Mouse (Mus musculus): ENCODE data around the gene Svs5.

The Svs5 gene

DNA sequence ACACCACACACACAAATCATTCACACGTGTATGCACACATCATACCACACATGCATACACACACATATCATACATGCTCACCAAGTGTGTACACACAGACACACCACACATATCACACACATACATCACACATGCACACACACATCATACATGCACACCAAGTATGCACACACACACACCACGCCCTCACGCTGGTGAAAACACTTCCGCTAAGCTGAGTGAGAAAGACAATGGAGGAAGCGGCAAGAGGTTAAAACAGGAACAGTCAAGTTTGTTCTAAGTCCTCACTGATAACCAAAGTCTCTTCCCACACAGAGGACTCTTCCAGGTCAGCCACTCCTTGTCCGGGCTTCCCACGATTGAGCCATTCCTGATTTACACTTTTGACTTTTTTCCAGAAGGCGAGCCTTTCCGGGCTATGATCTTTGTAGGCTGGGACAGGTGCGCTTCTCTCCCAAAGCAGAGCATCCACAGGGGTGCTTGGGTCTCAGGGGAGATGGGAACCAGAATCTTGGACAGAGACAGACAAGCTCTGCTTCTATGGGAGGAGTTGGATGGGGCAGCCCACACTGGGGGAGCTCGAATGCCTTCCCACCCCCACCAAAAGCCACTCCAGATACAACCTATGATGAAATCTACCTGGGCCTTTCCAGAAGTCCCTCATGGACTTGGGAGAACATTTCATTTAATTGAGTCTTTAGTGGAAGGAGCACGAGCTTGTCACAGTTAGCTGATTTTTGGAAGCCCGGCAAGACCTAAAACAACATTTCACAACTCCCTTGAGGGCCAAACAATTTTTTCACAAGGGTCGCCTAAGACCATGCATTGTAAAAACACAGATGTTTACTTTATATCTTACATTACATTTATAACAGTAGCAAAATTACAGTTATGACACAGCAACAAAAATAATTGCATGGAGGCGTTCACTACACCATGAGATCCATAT lies 45.2 kb downstream of the Svs5 start:
- no peak for ATAC-seq (ENCODE audit: insufficient number of reproducible peaks, low FRiP score, low TSS enrichment)

DNA sequence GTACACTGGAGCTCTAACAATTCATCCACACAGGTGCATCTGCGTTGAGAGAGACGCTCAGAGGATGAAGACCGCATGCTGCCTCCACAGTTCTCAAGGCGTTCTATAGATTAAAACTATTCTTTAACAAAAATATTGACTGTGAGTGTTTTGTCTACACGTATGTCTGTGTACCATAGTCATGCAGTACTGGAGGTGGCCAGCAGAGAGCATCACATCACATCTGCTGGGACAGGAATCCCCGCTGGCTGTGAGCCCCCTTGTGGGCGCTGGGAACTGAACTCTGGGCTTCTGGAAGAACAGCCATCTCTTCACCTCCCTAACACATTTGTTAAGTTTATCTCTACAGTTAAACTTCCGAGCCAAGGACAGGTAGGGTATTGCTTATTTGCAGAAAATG lies 49.2 kb downstream of the Svs5 start:
- ATAC-seq (ENCODE audit: insufficient number of reproducible peaks, low FRiP score, low TSS enrichment): no peak

- ATAC-seq (ENCODE audit: insufficient number of reproducible peaks, low FRiP score, low TSS enrichment): no peak
Observed at GRCm38 (mm10) chr2:164382971-164383370, 50.4 kb downstream of the Svs5 start.
